Mouse (Mus musculus): ENCODE results near the gene Cnr1. TPM values are rescaled to one million over a fixed set of nuclear protein-coding genes. Genes with fewer than 3 reads are reported as not detected.

Gene Cnr1
- total RNA-seq (2014; rRNA removed) (0.20 TPM in 1 of 2 replicates, not detected in the other), polyA plus RNA-seq (2012; rRNA removed) (not detected in 2 replicates)

DNA sequence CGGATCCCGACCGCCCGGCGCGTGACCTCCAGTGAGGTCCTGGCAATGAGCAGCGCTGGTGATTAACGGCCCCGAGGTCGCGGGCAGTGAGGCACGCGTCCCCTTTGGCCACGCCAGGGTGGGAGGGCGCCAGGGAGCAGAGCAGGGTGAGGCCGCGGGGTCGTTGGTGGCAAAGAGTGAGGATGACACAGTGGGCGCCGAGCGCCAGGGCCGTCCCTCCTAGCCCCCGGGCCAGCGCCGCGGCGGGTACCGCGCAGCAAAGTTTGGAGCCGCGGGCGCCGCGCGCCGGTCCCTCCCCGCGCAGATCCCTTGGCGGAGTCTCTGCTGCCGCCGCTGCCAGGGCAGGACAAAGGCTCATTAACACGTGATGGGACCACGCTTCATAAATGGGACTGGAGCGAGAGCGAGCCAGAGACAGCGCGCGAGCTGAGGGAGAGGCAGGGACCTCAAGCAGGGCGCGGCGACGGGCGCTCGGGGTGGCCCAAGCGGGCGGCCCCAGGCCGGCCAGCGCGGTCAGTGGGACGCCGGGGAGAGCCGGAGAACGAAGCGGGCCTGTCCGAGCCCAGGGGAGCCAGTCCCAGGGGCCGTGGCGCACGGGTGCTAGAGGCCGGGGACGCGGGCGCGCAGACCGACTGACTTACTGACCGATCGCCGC, at the start of gene Cnr1:
Gene Cnr1 (plus strand): TSS at position 360 of the 655 bp plus-strand sequence.
- H3K4me1 ChIP-seq (ENCODE audit: control insufficient read depth, insufficient read depth, low read length), result peaks cover 2% of the 10 kb centered on the region; the same call in 1 of the 2 replicates
- H3K36me3 ChIP-seq (ENCODE audit: control insufficient read depth, insufficient read depth, low read length), result no peaks in the 10 kb centered on the region
- H3K4me3 ChIP-seq (ENCODE audit: insufficient read depth, low read depth, low read length), result peak within 1 kb of the TSS; percentile 56; the same call in 1 of the 2 replicates
- TF ChIP-seq CTCF (IDR thresholded peaks at IDR 0.05; ENCODE audit: low read depth, low read length), result no peak
- TF ChIP-seq POLR2A (IDR thresholded peaks at IDR 0.05; ENCODE audit: extremely low read depth, insufficient read depth, low read length), result no peak
- H3K27me3 ChIP-seq (ENCODE audit: control insufficient read depth, insufficient read depth, low read length), result peaks cover 18% of the 10 kb centered on the region
- H3K79me2 ChIP-seq (ENCODE audit: control insufficient read depth, insufficient read depth, low read length), result no peaks in the 10 kb centered on the region
- under 1% methylated on average over 77 of the region's 77 CpGs for WGBS
- H3K27ac ChIP-seq (replicated peaks; ENCODE audit: insufficient read depth, low read depth, low read length), result no peak within 1 kb of the TSS
- DNase-seq (ENCODE audit: extremely low read depth, low read depth, low spot score), result peak; percentile 9
- no peak within 1 kb of the TSS for H3K9ac ChIP-seq (ENCODE audit: low read depth, low read length)

DNA sequence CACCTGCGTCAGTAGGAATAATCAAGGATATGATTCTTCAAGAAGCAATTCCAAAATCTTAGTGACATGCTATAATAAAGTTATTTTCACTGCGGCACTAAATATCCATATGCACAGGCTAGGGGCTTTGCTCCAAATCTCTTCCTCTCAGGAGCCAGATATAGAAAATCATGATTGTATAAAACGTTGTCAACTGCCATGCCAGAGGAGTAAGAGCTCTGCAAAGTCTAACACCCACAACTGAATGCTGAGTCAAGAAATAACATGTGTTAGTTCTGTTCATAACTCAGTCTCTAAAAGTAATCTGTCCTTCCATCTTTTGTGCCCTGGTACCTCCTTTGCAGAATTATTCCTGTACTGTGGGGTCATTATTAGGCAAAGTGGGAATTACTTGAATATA, 44.4 kb upstream of the Cnr1 start:
- no peak overlapping the region for H3K4me3 ChIP-seq (ENCODE audit: insufficient read depth, low read depth, low read length)
- TF ChIP-seq POLR2A (IDR thresholded peaks at IDR 0.05; ENCODE audit: extremely low read depth, insufficient read depth, low read length) (no peak), CTCF (IDR thresholded peaks at IDR 0.05; ENCODE audit: low read depth, low read length) (no peak)
- H3K27me3 ChIP-seq (ENCODE audit: control insufficient read depth, insufficient read depth, low read length), result no peaks in the 10 kb centered on the region
- DNase-seq (ENCODE audit: extremely low read depth, low read depth, low spot score), result no peak
- H3K27ac ChIP-seq (replicated peaks; ENCODE audit: insufficient read depth, low read depth, low read length), result no peak overlapping the region
- no peaks in the 10 kb centered on the region for H3K36me3 ChIP-seq (ENCODE audit: control insufficient read depth, insufficient read depth, low read length)
- no peaks in the 10 kb centered on the region for H3K79me2 ChIP-seq (ENCODE audit: control insufficient read depth, insufficient read depth, low read length)
- WGBS, result 86% methylated on average over 3 of the region's 3 CpGs
- H3K9ac ChIP-seq (ENCODE audit: low read depth, low read length), result no peak overlapping the region
- no peaks in the 10 kb centered on the region for H3K4me1 ChIP-seq (ENCODE audit: control insufficient read depth, insufficient read depth, low read length)

DNA sequence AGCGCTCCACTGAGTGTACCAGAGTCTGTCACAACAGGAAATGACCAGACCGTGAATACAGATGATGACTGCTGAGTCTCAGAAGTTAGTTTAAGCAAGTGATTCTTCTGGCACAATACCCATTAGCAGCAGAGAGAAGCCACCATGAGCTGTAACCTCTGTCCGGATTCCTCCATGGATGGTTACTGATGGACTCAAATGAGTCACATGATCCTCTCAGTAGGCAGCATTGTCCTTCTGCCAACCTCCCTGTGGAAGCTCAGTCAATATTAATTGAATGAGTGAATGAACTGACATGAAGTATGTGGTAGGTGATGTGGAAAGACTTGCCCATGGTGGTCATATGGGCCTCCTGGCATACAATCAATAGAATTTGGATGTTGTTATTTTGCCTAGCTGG, 38.4 kb upstream of the Cnr1 start:
- H3K27me3 ChIP-seq (ENCODE audit: control insufficient read depth, insufficient read depth, low read length), result no peaks in the 10 kb centered on the region
- no peaks in the 10 kb centered on the region for H3K79me2 ChIP-seq (ENCODE audit: control insufficient read depth, insufficient read depth, low read length)
- no peaks in the 10 kb centered on the region for H3K4me1 ChIP-seq (ENCODE audit: control insufficient read depth, insufficient read depth, low read length)
- WGBS, result 77% methylated on average over 3 of the region's 3 CpGs
- H3K36me3 ChIP-seq (ENCODE audit: control insufficient read depth, insufficient read depth, low read length), result no peaks in the 10 kb centered on the region
- no peak overlapping the region for H3K9ac ChIP-seq (ENCODE audit: low read depth, low read length)
- H3K27ac ChIP-seq (replicated peaks; ENCODE audit: insufficient read depth, low read depth, low read length), result no peak overlapping the region
- no peak for DNase-seq (ENCODE audit: extremely low read depth, low read depth, low spot score)
- no peak overlapping the region for H3K4me3 ChIP-seq (ENCODE audit: insufficient read depth, low read depth, low read length)
- TF ChIP-seq CTCF (IDR thresholded peaks at IDR 0.05; ENCODE audit: low read depth, low read length), result no peak
- no peak for TF ChIP-seq POLR2A (IDR thresholded peaks at IDR 0.05; ENCODE audit: extremely low read depth, insufficient read depth, low read length)

DNA sequence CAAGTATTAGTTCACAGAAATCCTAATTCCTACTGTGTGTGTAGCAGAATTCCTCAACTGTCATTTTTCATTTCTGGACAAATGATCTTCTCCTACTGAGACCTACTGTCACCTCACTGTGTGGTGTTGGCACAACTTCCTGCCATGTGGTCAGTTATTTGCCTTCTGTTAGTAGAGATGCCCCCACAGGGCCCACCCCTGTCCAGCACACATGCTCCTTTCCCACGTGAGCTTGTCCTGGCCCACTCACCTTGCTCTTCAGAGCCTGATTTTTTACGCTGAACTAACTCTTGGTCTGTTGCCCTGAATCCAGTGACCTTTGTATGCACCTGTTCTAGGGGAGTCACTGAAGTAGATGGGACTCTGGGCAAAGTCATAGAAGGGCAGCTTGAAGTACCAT, 34.4 kb upstream of the Cnr1 start:
- Histone ChIP-seq H3K27ac (replicated peaks; ENCODE audit: insufficient read depth, low read depth, low read length) (no peak overlapping the region), H3K36me3 (ENCODE audit: control insufficient read depth, insufficient read depth, low read length) (no peaks in the 10 kb centered on the region), H3K79me2 (ENCODE audit: control insufficient read depth, insufficient read depth, low read length) (no peaks in the 10 kb centered on the region), H3K4me1 (ENCODE audit: control insufficient read depth, insufficient read depth, low read length) (no peaks in the 10 kb centered on the region), H3K4me3 (ENCODE audit: insufficient read depth, low read depth, low read length) (no peak overlapping the region), H3K9ac (ENCODE audit: low read depth, low read length) (no peak overlapping the region), H3K27me3 (ENCODE audit: control insufficient read depth, insufficient read depth, low read length) (no peaks in the 10 kb centered on the region)
- 78% methylated on average over 2 of the region's 2 CpGs for WGBS
- no peak for TF ChIP-seq CTCF (IDR thresholded peaks at IDR 0.05; ENCODE audit: low read depth, low read length)
- TF ChIP-seq POLR2A (IDR thresholded peaks at IDR 0.05; ENCODE audit: extremely low read depth, insufficient read depth, low read length), result no peak
- DNase-seq (ENCODE audit: extremely low read depth, low read depth, low spot score), result no peak

DNA sequence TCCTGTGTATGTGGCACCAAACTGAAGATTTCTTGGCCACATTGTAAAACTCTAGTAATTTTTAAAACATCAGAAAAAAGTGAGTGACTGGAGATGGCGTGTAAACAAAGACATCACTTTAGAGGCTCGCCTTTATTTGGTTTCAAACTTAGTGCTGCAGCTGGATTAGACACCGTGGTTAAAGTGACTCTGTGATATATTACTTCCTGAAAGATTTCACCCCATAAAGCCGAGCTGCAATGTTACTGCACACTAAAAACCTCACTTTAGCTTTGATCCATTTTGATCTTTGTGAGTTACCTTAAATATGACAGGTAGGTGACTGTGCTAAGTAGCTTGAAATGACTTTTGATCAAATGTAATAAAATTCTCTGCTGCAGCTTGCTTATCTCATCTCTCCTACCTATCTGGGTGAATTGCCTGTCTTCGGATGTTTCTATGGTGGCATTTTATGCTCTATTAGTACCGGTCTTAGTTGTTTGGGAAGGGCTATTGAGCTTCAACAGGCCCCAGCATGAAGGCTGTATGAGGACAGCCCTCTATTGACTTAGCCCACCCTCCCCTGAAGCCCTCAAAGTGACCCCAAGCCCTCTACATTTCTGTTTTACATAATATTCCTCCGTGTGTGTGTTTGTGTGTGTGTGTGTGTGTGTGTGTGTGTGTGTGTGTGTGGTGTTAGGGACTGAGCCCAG, 32.1 kb upstream of the Cnr1 start:
- 49% methylated on average over 7 of the region's 7 CpGs for WGBS
- Histone ChIP-seq H3K36me3 (ENCODE audit: control insufficient read depth, insufficient read depth, low read length) (no peaks in the 10 kb centered on the region), H3K9ac (ENCODE audit: low read depth, low read length) (no peak overlapping the region)

GRCm38 (mm10) chr4:33893841-33894240, 30.6 kb upstream of the Cnr1 start:
- H3K9ac ChIP-seq (ENCODE audit: low read depth, low read length), result no peak overlapping the region
- no peaks in the 10 kb centered on the region for H3K79me2 ChIP-seq (ENCODE audit: control insufficient read depth, insufficient read depth, low read length)
- H3K4me1 ChIP-seq (ENCODE audit: control insufficient read depth, insufficient read depth, low read length), result no peaks in the 10 kb centered on the region
- no peak overlapping the region for H3K4me3 ChIP-seq (ENCODE audit: insufficient read depth, low read depth, low read length)
- no peak for TF ChIP-seq CTCF (IDR thresholded peaks at IDR 0.05; ENCODE audit: low read depth, low read length)
- TF ChIP-seq POLR2A (IDR thresholded peaks at IDR 0.05; ENCODE audit: extremely low read depth, insufficient read depth, low read length), result no peak
- H3K27ac ChIP-seq (replicated peaks; ENCODE audit: insufficient read depth, low read depth, low read length), result no peak overlapping the region
- H3K36me3 ChIP-seq (ENCODE audit: control insufficient read depth, insufficient read depth, low read length), result no peaks in the 10 kb centered on the region
- no peak for DNase-seq (ENCODE audit: extremely low read depth, low read depth, low spot score)
- H3K27me3 ChIP-seq (ENCODE audit: control insufficient read depth, insufficient read depth, low read length), result no peaks in the 10 kb centered on the region
- 82% methylated on average over 7 of the region's 7 CpGs for WGBS

More for the DNA sequence above, 32.1 kb upstream of the Cnr1 start:
- TF ChIP-seq POLR2A (IDR thresholded peaks at IDR 0.05; ENCODE audit: extremely low read depth, insufficient read depth, low read length) (no peak), CTCF (IDR thresholded peaks at IDR 0.05; ENCODE audit: low read depth, low read length) (no peak)
- Histone ChIP-seq H3K4me3 (ENCODE audit: insufficient read depth, low read depth, low read length) (no peak overlapping the region), H3K79me2 (ENCODE audit: control insufficient read depth, insufficient read depth, low read length) (no peaks in the 10 kb centered on the region), H3K4me1 (ENCODE audit: control insufficient read depth, insufficient read depth, low read length) (no peaks in the 10 kb centered on the region), H3K27ac (replicated peaks; ENCODE audit: insufficient read depth, low read depth, low read length) (no peak overlapping the region), H3K27me3 (ENCODE audit: control insufficient read depth, insufficient read depth, low read length) (no peaks in the 10 kb centered on the region)
- DNase-seq (ENCODE audit: extremely low read depth, low read depth, low spot score), result no peak

Data from liver, adult 2 months (tissue).